Mouse (Mus musculus) hindbrain, embryonic 13.5 days (tissue): ENCODE data around the gene Nfkbil1. TPM values are rescaled to one million over a fixed set of nuclear protein-coding genes. Genes with fewer than 3 reads are reported as not detected.

Experiments
- ATAC-seq: fragments of 200-750 bp; cut with Nextera tagmentation; 2 replicates; pipeline ENCODE4 v1.8.0; 2017; ENCODE audit warnings: moderate TSS enrichment; ENCODE audit not compliant: low FRiP score
- H3K27ac ChIP-seq: fragments of 300-500 bp; sonication (generic); 2 replicates; pipeline ENCODE4 v1.5.1; 2015; ENCODE audit warnings: inconsistent platforms, mild to moderate bottlenecking, moderate library complexity
- H3K27me3 ChIP-seq: fragments of 300-500 bp; sonication (generic); 2 replicates; pipeline ENCODE4 v1.6.1; 2015; ENCODE audit warnings: mild to moderate bottlenecking, inconsistent platforms
- H3K36me3 ChIP-seq: fragments of 300-500 bp; sonication (generic); 2 replicates; pipeline ENCODE4 v1.6.1; 2015; ENCODE audit warnings: mild to moderate bottlenecking, inconsistent platforms
- H3K4me1 ChIP-seq: fragments of 300-500 bp; sonication (generic); replicated peaks from 2 replicates; pipeline ENCODE4 v1.6.1; 2015; ENCODE audit warnings: inconsistent platforms
- H3K4me2 ChIP-seq: fragments of 300-500 bp; sonication (generic); 2 replicates; pipeline ENCODE4 v1.6.1; 2015; ENCODE audit warnings: inconsistent platforms, mild to moderate bottlenecking, moderate library complexity
- H3K4me3 ChIP-seq: fragments of 300-500 bp; sonication (generic); 2 replicates; pipeline ENCODE4 v1.5.1; 2015; ENCODE audit warnings: mild to moderate bottlenecking, inconsistent platforms
- H3K9ac ChIP-seq: fragments of 300-500 bp; sonication (generic); 2 replicates; pipeline ENCODE4 v1.6.1; 2015; ENCODE audit warnings: mild to moderate bottlenecking, inconsistent platforms
- H3K9me3 ChIP-seq: fragments of 300-500 bp; sonication (generic); 2 replicates; pipeline ENCODE4 v1.6.1; 2016; ENCODE audit warnings: inconsistent platforms
- WGBS: fragments of 180-500 bp; shearing (Covaris S2); methylation state at CpG from one replicate; pipeline ENCODE4 v1.1.7; 2015; 5-methylcytosine and 5-hydroxymethylcytosine counted together
- polyA plus RNA-seq: library from polyadenylated mRNA; unstranded; fragments of >200 nt; fragmentation: Nextera tagmentation; extraction: Ambion mirVana; gene quantifications from 2 replicates; pipeline ENCODE4 v1.2.1, GENCODE M21; 2015

Gene Nfkbil1
- polyA plus RNA-seq, 1 experiment from 2014 or later, result 10.8 TPM

GRCm38 (mm10) chr17:35193881-35194843, 41.4 kb downstream of the Nfkbil1 start, which contains the start of gene Ltb:
Ltb (plus strand) TSS chr17:35194439.
- Histone ChIP-seq H3K4me3 (peak within 1 kb of the TSS; percentile 40; the same call in 1 of the 2 replicates), H3K4me1 (peaks cover 18% of the 10 kb centered on the region), H3K4me2 (peak within 1 kb of the TSS; percentile 65), H3K27ac (no peak within 1 kb of the TSS), H3K36me3 (no peaks in the 10 kb centered on the region), H3K9me3 (no peaks in the 10 kb centered on the region), H3K27me3 (peaks cover 50% of the 10 kb centered on the region), H3K9ac (no peak within 1 kb of the TSS; the same call in 1 of the 2 replicates)
- ATAC-seq, result no peak
- 72% methylated on average over 28 of the region's 28 CpGs for WGBS

- Histone ChIP-seq H3K4me2 (no peak overlapping the region), H3K4me1 (peaks cover 18% of the 10 kb centered on the region), H3K4me3 (no peak overlapping the region), H3K9ac (no peak overlapping the region), H3K27ac (no peak overlapping the region), H3K9me3 (no peaks in the 10 kb centered on the region), H3K36me3 (no peaks in the 10 kb centered on the region), H3K27me3 (peaks cover 41% of the 10 kb centered on the region)
- ATAC-seq, result no peak
- WGBS, result 84% methylated on average over 5 of the region's 5 CpGs
Measured at GRCm38 (mm10) chr17:35192924-35193323, 42.7 kb downstream of the Nfkbil1 start.

GRCm38 (mm10) chr17:35191723-35192122, 43.9 kb downstream of the Nfkbil1 start:
- Histone ChIP-seq H3K4me2 (no peak overlapping the region), H3K27me3 (peaks cover 33% of the 10 kb centered on the region), H3K9ac (no peak overlapping the region), H3K36me3 (no peaks in the 10 kb centered on the region), H3K9me3 (no peaks in the 10 kb centered on the region), H3K4me1 (peaks cover 18% of the 10 kb centered on the region), H3K27ac (no peak overlapping the region), H3K4me3 (no peak overlapping the region)
- WGBS, result 52% methylated on average over 2 of the region's 2 CpGs
- ATAC-seq, result no peak

GRCm38 (mm10) chr17:35190096-35190495, 45.5 kb downstream of the Nfkbil1 start:
- Histone ChIP-seq H3K27ac (no peak overlapping the region), H3K4me3 (no peak overlapping the region), H3K4me2 (no peak overlapping the region), H3K27me3 (peaks cover 17% of the 10 kb centered on the region), H3K36me3 (no peaks in the 10 kb centered on the region), H3K4me1 (peaks cover 15% of the 10 kb centered on the region), H3K9ac (no peak overlapping the region), H3K9me3 (no peaks in the 10 kb centered on the region)
- no peak for ATAC-seq
- WGBS, result 77% methylated on average over 4 of the region's 4 CpGs

- WGBS, result 57% methylated on average over 1 of the region's 1 CpGs
- no peak for ATAC-seq
- Histone ChIP-seq H3K9ac (no peak overlapping the region), H3K4me2 (no peak overlapping the region), H3K4me3 (no peak overlapping the region), H3K4me1 (peaks cover 8% of the 10 kb centered on the region; the same call in 1 of the 2 replicates), H3K27ac (no peak overlapping the region), H3K36me3 (no peaks in the 10 kb centered on the region), H3K27me3 (peaks cover 7% of the 10 kb centered on the region), H3K9me3 (no peaks in the 10 kb centered on the region)
Measured at GRCm38 (mm10) chr17:35189186-35189585, 46.4 kb downstream of the Nfkbil1 start.

- no peak for ATAC-seq
- H3K27me3 ChIP-seq, result no peaks in the 10 kb centered on the region
- WGBS, result 81% methylated on average over 7 of the region's 7 CpGs
Measured at GRCm38 (mm10) chr17:35187959-35188610, 47.5 kb downstream of the Nfkbil1 start, which contains the start of gene Lst1. Lst1 (minus strand) TSS chr17:35188439.

GRCm38 (mm10) chr17:35187345-35187744, 48.2 kb downstream of the Nfkbil1 start:
- H3K36me3 ChIP-seq, result no peaks in the 10 kb centered on the region
- H3K4me1 ChIP-seq, result peaks cover 8% of the 10 kb centered on the region; the same call in 1 of the 2 replicates
- H3K9ac ChIP-seq, result no peak overlapping the region
- no peaks in the 10 kb centered on the region for H3K9me3 ChIP-seq
- H3K27ac ChIP-seq, result no peak overlapping the region
- ATAC-seq, result no peak
- no peak overlapping the region for H3K4me2 ChIP-seq
- no peaks in the 10 kb centered on the region for H3K27me3 ChIP-seq
- no peak overlapping the region for H3K4me3 ChIP-seq
- 74% methylated on average over 4 of the region's 4 CpGs for WGBS

More at GRCm38 (mm10) chr17:35187959-35188610, 47.5 kb downstream of the Nfkbil1 start, which contains the start of gene Lst1:
- Histone ChIP-seq H3K4me2 (no peak within 1 kb of the TSS), H3K36me3 (no peaks in the 10 kb centered on the region), H3K9ac (no peak within 1 kb of the TSS), H3K4me1 (peaks cover 8% of the 10 kb centered on the region; the same call in 1 of the 2 replicates), H3K4me3 (no peak within 1 kb of the TSS), H3K9me3 (no peaks in the 10 kb centered on the region), H3K27ac (no peak within 1 kb of the TSS)

- H3K27me3 ChIP-seq, result no peaks in the 10 kb centered on the region
- peak overlapping the region; percentile 26; the same call in 1 of the 2 replicates for H3K4me3 ChIP-seq
- H3K9ac ChIP-seq, result no peak overlapping the region
- no peaks in the 10 kb centered on the region for H3K36me3 ChIP-seq
- H3K27ac ChIP-seq, result peak overlapping the region; percentile 70; the same call in 1 of the 2 replicates
- peak overlapping the region; percentile 49 for H3K4me2 ChIP-seq
- peaks cover 8% of the 10 kb centered on the region; the same call in 1 of the 2 replicates for H3K4me1 ChIP-seq
- 1% methylated on average over 4 of the region's 4 CpGs for WGBS
- H3K9me3 ChIP-seq, result no peaks in the 10 kb centered on the region
- no peak for ATAC-seq
Measured at GRCm38 (mm10) chr17:35186681-35187080, 48.9 kb downstream of the Nfkbil1 start.

- Histone ChIP-seq H3K4me3 (peak overlapping the region; percentile 26), H3K27me3 (no peaks in the 10 kb centered on the region), H3K9me3 (no peaks in the 10 kb centered on the region), H3K27ac (peak overlapping the region; percentile 70; the same call in 1 of the 2 replicates), H3K4me2 (peak overlapping the region; percentile 49), H3K9ac (peak overlapping the region; percentile 46; the same call in 1 of the 2 replicates), H3K36me3 (no peaks in the 10 kb centered on the region), H3K4me1 (peaks cover 8% of the 10 kb centered on the region; the same call in 1 of the 2 replicates)
- 0 out of 2 replicates have a peak, but pooled peaks have one; percentile 46 for ATAC-seq
- 2% methylated on average over 17 of the region's 18 CpGs for WGBS
Measured at GRCm38 (mm10) chr17:35185639-35186611, 49.7 kb downstream of the Nfkbil1 start.

- H3K27me3 ChIP-seq, result no peaks in the 10 kb centered on the region
- no peak overlapping the region for H3K4me2 ChIP-seq
- WGBS, result 93% methylated on average over 5 of the region's 5 CpGs
- H3K9ac ChIP-seq, result no peak overlapping the region
- H3K9me3 ChIP-seq, result no peaks in the 10 kb centered on the region
- no peaks in the 10 kb centered on the region for H3K36me3 ChIP-seq
- no peaks in the 10 kb centered on the region for H3K4me1 ChIP-seq
- H3K4me3 ChIP-seq, result no peak overlapping the region
- ATAC-seq, result no peak
- H3K27ac ChIP-seq, result no peak overlapping the region
Measured at GRCm38 (mm10) chr17:35180093-35180492, 55.5 kb downstream of the Nfkbil1 start.

- Histone ChIP-seq H3K9me3 (no peaks in the 10 kb centered on the region), H3K4me1 (no peaks in the 10 kb centered on the region), H3K4me2 (no peak overlapping the region), H3K27me3 (no peaks in the 10 kb centered on the region), H3K9ac (no peak overlapping the region), H3K36me3 (no peaks in the 10 kb centered on the region), H3K4me3 (no peak overlapping the region), H3K27ac (no peak overlapping the region)
- 14% methylated on average over 5 of the region's 5 CpGs for WGBS
- ATAC-seq, result no peak
Measured at GRCm38 (mm10) chr17:35178528-35178927, 57.1 kb downstream of the Nfkbil1 start.
